Mouse (Mus musculus) forebrain, embryonic 13.5 days (tissue): ENCODE results near the gene Galns. TPM values are rescaled to one million over a fixed set of nuclear protein-coding genes. Genes with fewer than 3 reads are reported as not detected.

Experiments used
- ATAC-seq: fragments of 200-750 bp; cut with Nextera tagmentation; 2 replicates; pipeline ENCODE4 v1.8.0; 2017
- H3K27ac ChIP-seq: fragments of 300-500 bp; sonication (generic); 2 replicates; pipeline ENCODE4 v1.5.1; 2015; ENCODE audit warnings: inconsistent platforms, mild to moderate bottlenecking, moderate library complexity
- H3K27me3 ChIP-seq: fragments of 300-500 bp; sonication (generic); 2 replicates; pipeline ENCODE4 v1.6.1; 2015; ENCODE audit warnings: mild to moderate bottlenecking, inconsistent platforms
- H3K36me3 ChIP-seq: fragments of 300-500 bp; sonication (generic); 2 replicates; pipeline ENCODE4 v1.6.1; 2015; ENCODE audit warnings: mild to moderate bottlenecking, inconsistent platforms; ENCODE audit not compliant: poor library complexity, severe bottlenecking
- H3K4me1 ChIP-seq: fragments of 300-500 bp; sonication (generic); 2 replicates; pipeline ENCODE4 v1.6.1; 2015; ENCODE audit warnings: inconsistent platforms
- H3K4me2 ChIP-seq: fragments of 300-500 bp; sonication (generic); 2 replicates; pipeline ENCODE4 v1.6.1; 2015; ENCODE audit warnings: inconsistent platforms, mild to moderate bottlenecking, moderate library complexity
- H3K4me3 ChIP-seq: fragments of 300-500 bp; sonication (generic); 2 replicates; pipeline ENCODE4 v1.5.1; 2015; ENCODE audit warnings: mild to moderate bottlenecking, inconsistent platforms
- H3K9ac ChIP-seq: fragments of 300-500 bp; sonication (generic); 2 replicates; pipeline ENCODE4 v1.6.1; 2015; ENCODE audit warnings: mild to moderate bottlenecking, inconsistent platforms
- H3K9me3 ChIP-seq: fragments of 300-500 bp; sonication (generic); replicated peaks from 2 replicates; pipeline ENCODE4 v1.6.1; 2016; ENCODE audit warnings: inconsistent platforms
- WGBS: fragments of 180-500 bp; shearing (Covaris S2); methylation state at CpG from one replicate; pipeline ENCODE4 v1.1.7; 2015; 5-methylcytosine and 5-hydroxymethylcytosine counted together
- polyA plus RNA-seq: library from polyadenylated mRNA; unstranded; fragments of >200 nt; fragmentation: Nextera tagmentation; extraction: Ambion mirVana; gene quantifications from 2 replicates; pipeline ENCODE4 v1.2.1, GENCODE M21; 2015

The Galns gene
- polyA plus RNA-seq, 1 experiment from 2014 or later: 3.0 TPM

DNA sequence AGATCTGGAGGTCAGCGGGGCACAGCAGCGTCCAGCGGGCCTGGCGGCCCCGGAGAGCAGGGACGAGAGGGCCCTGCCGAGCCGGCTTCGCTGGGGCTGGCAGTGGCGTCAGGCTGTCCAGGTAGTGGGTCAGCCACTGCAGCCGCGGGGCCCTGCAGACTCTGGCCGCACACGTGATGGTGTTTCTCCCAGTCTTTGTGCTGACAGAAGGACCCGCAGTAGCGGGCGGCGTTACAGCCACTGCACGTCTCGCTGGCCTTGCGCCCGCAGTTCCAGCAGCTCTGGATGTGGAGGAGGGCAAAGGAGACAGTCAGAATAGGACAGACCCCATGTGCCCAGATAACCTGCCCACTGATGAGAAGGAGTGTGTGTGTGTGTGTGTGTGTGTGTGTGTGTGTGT, 19.4 kb upstream of the Galns start:
- Histone ChIP-seq H3K36me3 (peaks cover 55% of the 10 kb centered on the region), H3K4me2 (peak overlapping the region; percentile 24; the same call in 1 of the 2 replicates), H3K4me3 (no peak overlapping the region), H3K9me3 (no peaks in the 10 kb centered on the region), H3K27ac (no peak overlapping the region), H3K9ac (no peak overlapping the region), H3K4me1 (peaks cover 6% of the 10 kb centered on the region; the same call in 1 of the 2 replicates), H3K27me3 (peaks cover 14% of the 10 kb centered on the region; the same call in 1 of the 2 replicates)
- no peak; the same call in 1 of the 2 replicates for ATAC-seq
- WGBS: 58% methylated on average over 22 of the region's 22 CpGs

DNA sequence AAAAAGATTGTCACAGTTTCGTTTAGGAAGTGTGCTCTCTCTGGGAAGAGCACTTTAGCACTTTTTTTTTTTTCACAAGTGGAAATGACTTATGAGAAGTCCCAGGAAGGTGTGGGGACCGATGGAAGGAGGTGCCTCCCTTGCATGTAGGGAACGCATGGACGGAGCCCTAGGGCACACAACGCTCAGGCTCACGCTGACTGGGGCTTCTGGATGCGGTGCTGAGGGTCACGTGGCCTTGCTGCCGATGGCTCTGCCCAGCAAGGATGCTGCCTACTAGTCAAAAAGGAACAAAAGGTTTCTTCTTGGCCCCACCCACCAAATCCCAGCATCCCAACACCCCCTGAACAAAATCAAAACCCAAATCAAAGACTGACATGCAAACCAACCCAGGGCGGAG, 18.1 kb upstream of the Galns start:
- H3K9me3 ChIP-seq: no peaks in the 10 kb centered on the region
- H3K4me2 ChIP-seq: no peak overlapping the region
- no peak overlapping the region for H3K9ac ChIP-seq
- ATAC-seq: no peak
- H3K36me3 ChIP-seq: peaks cover 42% of the 10 kb centered on the region
- peaks cover 14% of the 10 kb centered on the region; the same call in 1 of the 2 replicates for H3K27me3 ChIP-seq
- no peak overlapping the region for H3K4me3 ChIP-seq
- peaks cover 6% of the 10 kb centered on the region; the same call in 1 of the 2 replicates for H3K4me1 ChIP-seq
- WGBS: 22% methylated on average over 10 of the region's 10 CpGs
- no peak overlapping the region for H3K27ac ChIP-seq

DNA sequence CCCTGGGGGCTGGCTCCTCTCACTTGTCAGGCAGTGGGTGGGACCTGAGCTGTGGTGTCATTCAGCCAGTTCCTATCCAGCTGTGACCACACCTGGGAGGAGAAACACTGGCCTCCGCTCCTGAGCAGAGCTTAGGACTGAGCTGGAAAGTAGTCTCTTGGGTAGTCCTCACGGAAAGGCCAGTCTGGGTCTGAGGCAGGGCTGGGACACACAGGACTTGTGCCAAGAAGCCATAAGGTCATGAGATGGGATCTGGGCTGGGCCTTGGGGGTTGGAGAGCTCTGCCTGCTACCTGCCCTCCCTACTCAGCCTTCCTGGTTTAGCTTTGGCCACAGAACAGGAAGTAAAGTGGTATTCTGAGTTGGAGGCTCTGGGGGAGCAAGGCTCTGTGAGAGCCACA, 15.6 kb upstream of the Galns start:
- H3K9me3 ChIP-seq: no peaks in the 10 kb centered on the region
- peaks cover 6% of the 10 kb centered on the region; the same call in 1 of the 2 replicates for H3K4me1 ChIP-seq
- no peak overlapping the region for H3K4me3 ChIP-seq
- WGBS: 64% methylated on average over 2 of the region's 2 CpGs
- H3K9ac ChIP-seq: no peak overlapping the region
- peaks cover 18% of the 10 kb centered on the region for H3K36me3 ChIP-seq
- H3K27me3 ChIP-seq: peaks cover 14% of the 10 kb centered on the region; the same call in 1 of the 2 replicates
- H3K4me2 ChIP-seq: no peak overlapping the region
- no peak overlapping the region for H3K27ac ChIP-seq
- ATAC-seq: no peak

DNA sequence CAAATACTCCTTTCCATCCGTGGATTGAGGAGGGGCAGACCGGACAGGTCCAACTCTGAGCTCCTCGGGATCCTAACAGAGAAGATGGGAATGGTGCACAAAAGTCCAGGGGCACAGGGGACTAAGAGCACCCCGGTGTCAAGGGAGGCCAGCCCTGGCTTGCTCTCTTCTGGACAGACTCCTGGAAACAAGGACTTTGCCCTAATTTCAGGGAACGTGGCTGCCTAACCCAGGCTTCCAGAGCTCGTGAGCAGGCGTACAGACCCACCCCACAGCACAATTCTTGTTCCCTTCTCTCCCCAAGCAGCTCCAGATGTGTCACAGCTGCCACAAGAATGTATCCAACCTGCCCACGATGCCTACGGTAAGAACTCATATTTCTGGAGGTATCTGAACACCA, 14.5 kb upstream of the Galns start:
- 81% methylated on average over 9 of the region's 9 CpGs for WGBS
- no peak for ATAC-seq
- H3K4me3 ChIP-seq: no peak overlapping the region
- H3K4me2 ChIP-seq: no peak overlapping the region
- H3K9ac ChIP-seq: no peak overlapping the region
- no peak overlapping the region for H3K27ac ChIP-seq
- no peaks in the 10 kb centered on the region for H3K9me3 ChIP-seq
- peaks cover 13% of the 10 kb centered on the region; the same call in 1 of the 2 replicates for H3K27me3 ChIP-seq
- H3K36me3 ChIP-seq: peaks cover 17% of the 10 kb centered on the region
- peaks cover 6% of the 10 kb centered on the region; the same call in 1 of the 2 replicates for H3K4me1 ChIP-seq

DNA sequence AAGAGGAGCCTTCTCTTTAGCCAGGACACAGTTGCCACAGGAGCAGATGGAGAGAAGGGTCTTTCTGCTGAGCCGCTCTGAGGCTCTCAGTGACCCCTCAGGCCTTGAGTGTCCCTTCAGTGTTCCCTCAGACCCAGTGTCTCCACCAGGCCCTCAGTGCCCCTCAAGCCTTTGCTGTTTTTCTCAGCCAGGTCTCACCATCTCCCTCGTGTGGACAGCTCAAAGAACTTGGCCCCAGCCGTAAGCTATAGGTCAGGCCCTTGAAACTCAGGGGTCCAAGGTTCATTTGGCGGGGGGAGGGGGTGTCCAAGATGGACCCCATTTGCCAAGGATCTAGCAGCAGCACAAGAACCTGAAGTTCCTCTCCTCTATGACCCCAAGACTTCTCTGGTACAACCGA, 13.4 kb upstream of the Galns start:
- H3K4me2 ChIP-seq: no peak overlapping the region
- ATAC-seq: no peak
- H3K27me3 ChIP-seq: 0 out of 2 replicates have a peak, but pooled peaks cover 7% of the 10 kb centered on the region
- 73% methylated on average over 5 of the region's 5 CpGs for WGBS
- no peak overlapping the region for H3K9ac ChIP-seq
- 0 out of 2 replicates have a peak, but pooled peaks cover 10% of the 10 kb centered on the region for H3K36me3 ChIP-seq
- no peak overlapping the region for H3K4me3 ChIP-seq
- no peaks in the 10 kb centered on the region for H3K4me1 ChIP-seq
- no peaks in the 10 kb centered on the region for H3K9me3 ChIP-seq
- H3K27ac ChIP-seq: no peak overlapping the region

DNA sequence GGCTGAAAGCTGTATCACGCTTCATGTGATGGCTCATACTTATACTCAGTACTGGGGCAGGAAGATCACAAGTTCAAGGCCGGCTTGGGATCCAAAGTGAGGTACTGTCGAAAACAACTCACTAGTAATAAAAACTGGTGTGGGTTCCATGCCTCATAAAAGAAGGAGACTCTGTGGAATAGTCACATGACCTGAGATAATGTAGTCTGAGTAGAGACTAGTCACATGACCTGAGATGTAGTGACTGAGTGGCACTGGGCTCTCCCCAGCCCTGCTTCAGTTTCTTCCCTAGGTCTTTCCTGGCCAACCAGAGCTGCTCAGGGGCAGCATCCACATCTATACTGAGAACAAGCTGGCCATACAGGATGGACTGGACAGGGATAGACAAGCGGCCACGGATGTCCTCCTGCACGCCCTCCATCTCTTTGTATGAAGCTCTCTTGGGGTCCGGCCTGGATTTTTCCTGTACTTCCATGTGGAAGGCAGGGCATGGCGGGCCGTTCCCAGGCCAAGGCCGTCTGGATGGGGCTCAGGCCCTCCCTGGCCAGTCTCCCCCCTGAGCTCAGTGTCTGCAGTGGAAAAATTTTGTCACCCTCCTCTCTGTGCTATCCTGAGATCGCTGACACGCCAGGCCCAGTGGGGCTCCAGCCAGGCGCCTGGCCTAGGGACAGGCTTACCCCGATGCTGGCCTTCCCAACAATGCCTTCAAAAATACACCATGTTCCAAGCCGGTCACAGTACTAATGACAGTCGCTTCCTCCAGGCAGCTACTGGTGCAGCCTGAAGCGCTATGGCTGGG, 12.8 kb upstream of the Galns start:
- Histone ChIP-seq H3K4me1 (no peaks in the 10 kb centered on the region), H3K27me3 (0 out of 2 replicates have a peak, but pooled peaks cover 3% of the 10 kb centered on the region), H3K9ac (no peak overlapping the region), H3K36me3 (0 out of 2 replicates have a peak, but pooled peaks cover 10% of the 10 kb centered on the region), H3K4me2 (no peak overlapping the region), H3K9me3 (no peaks in the 10 kb centered on the region), H3K4me3 (no peak overlapping the region), H3K27ac (no peak overlapping the region)
- 88% methylated on average over 17 of the region's 17 CpGs for WGBS
- ATAC-seq: no peak

DNA sequence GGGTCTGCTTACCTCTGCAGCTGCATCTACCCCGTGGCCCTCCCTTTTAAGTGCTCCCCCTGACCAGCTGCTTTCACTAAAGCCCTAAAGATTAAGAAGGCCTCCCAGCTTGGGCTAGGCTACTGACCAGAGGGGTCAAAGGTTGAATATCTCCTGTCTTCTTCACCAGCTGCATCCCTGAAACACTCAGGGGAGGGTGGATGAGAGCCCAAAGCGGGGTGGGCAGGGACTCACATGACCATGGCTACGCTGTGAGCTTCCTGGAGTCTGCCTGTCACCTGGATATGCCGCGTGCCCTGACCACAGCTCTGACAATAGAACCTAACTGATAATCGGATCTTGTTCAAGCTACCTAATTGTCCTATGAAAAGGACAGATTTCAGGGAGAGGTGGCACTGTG, 11.5 kb upstream of the Galns start, which contains the start of gene Pabpn1l:
Gene Pabpn1l, minus strand, starts transcription at position 13 of the 400 bp plus-strand sequence.
- no peaks in the 10 kb centered on the region for H3K27me3 ChIP-seq
- WGBS: 68% methylated on average over 6 of the region's 6 CpGs
- no peak within 1 kb of the TSS for H3K4me3 ChIP-seq

DNA sequence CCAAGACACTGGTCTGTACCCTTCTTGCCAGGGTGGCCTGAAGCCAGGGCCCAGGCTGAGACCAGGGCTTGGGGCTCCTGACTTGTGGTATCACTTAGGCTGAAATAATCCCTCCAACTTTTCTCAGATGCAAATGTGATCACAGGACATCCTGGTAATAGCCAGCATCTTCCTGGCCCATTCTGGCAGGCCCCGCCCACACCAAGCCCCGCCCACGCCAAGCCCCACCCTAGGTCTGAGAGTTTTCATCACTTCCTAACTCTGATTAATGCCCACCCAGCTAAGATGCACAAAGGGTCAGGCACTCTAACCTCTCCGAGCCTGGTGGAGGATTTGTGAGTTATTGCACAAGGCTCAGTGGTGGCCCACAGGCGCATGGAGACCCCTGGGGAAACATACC, 9.2 kb upstream of the Galns start:
- Histone ChIP-seq H3K36me3 (no peaks in the 10 kb centered on the region), H3K27ac (no peak overlapping the region), H3K4me2 (no peak overlapping the region), H3K27me3 (no peaks in the 10 kb centered on the region), H3K4me3 (no peak overlapping the region), H3K4me1 (peaks cover 3% of the 10 kb centered on the region; the same call in 1 of the 2 replicates), H3K9me3 (no peaks in the 10 kb centered on the region), H3K9ac (no peak overlapping the region)
- no peak for ATAC-seq
- 39% methylated on average over 5 of the region's 5 CpGs for WGBS

More for the DNA sequence above, 11.5 kb upstream of the Galns start, which contains the start of gene Pabpn1l:
- H3K36me3 ChIP-seq: no peaks in the 10 kb centered on the region
- no peak for ATAC-seq
- H3K9ac ChIP-seq: no peak within 1 kb of the TSS
- no peaks in the 10 kb centered on the region for H3K9me3 ChIP-seq
- peaks cover 3% of the 10 kb centered on the region; the same call in 1 of the 2 replicates for H3K4me1 ChIP-seq
- H3K4me2 ChIP-seq: no peak within 1 kb of the TSS
- no peak within 1 kb of the TSS for H3K27ac ChIP-seq

DNA sequence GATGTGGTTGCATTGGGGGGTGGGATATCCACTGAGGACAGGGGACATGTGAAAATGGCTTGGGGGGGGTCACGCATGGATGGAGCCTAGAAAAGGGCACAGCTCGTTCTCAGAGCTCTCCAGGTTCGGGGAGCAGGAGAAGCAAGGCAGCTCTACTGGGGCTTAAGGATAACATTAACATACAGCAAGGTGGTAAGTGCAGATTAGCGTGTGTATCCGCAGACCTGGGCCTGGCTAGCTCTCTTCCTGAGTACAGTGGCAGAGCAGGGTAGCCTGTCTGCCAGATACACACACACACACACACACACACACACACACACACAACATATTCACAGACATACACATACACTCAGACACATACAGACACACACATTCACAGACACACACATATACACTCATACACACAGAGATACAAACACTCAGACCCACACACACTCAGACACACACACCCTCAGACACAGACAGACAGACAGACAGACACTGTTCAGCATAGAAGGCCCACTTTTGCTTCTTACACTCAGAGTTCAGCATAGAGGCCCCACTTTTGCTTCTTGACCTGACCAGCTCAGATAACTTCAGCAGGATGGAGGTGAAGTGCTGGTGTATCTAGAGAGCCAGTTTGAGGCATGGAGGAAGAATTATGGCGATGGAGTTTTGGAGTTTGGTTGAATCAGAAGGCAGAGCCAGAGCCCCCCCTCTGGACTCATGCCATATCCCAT, 7.6 kb upstream of the Galns start:
- Histone ChIP-seq H3K9ac (no peak overlapping the region), H3K27me3 (no peaks in the 10 kb centered on the region), H3K4me1 (peaks cover 3% of the 10 kb centered on the region; the same call in 1 of the 2 replicates), H3K4me3 (no peak overlapping the region), H3K9me3 (no peaks in the 10 kb centered on the region), H3K36me3 (no peaks in the 10 kb centered on the region), H3K4me2 (no peak overlapping the region), H3K27ac (no peak overlapping the region)
- no peak for ATAC-seq
- WGBS: 76% methylated on average over 6 of the region's 6 CpGs

DNA sequence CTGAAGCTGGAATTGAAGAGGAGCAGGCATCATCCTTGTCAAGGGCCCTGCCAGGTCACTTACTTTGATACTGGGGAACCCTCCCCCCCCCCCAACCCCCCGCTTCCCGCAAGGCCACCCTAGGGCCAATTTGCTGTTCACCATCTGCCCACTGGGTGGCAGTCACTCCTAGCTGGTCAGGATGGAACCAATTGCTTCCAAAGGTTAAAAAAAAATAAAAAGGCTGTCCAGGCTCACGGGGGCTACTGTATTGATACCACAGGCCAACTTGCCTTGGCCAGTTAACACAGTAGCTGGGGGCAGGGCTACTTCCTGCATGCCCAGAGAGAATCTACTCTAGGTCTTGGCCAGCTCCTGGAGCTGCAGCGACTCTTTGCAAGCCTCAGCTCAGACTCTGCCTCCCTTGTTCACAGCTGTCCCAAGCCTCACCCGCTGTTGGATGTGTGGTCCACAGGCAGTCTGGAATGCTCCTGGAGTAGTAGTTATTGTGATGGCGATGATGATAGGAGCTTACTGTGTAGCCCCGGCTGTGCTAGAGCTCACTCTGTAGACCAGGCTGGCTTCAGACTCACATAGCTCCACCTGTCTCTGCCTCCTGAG, 6.8 kb upstream of the Galns start:
- Histone ChIP-seq H3K9me3 (no peaks in the 10 kb centered on the region), H3K9ac (no peak overlapping the region), H3K4me1 (peaks cover 4% of the 10 kb centered on the region; the same call in 1 of the 2 replicates), H3K4me2 (no peak overlapping the region), H3K4me3 (no peak overlapping the region), H3K27me3 (no peaks in the 10 kb centered on the region), H3K27ac (no peak overlapping the region), H3K36me3 (no peaks in the 10 kb centered on the region)
- WGBS: 38% methylated on average over 5 of the region's 7 CpGs
- peak; percentile 37; the same call in 1 of the 2 replicates for ATAC-seq

DNA sequence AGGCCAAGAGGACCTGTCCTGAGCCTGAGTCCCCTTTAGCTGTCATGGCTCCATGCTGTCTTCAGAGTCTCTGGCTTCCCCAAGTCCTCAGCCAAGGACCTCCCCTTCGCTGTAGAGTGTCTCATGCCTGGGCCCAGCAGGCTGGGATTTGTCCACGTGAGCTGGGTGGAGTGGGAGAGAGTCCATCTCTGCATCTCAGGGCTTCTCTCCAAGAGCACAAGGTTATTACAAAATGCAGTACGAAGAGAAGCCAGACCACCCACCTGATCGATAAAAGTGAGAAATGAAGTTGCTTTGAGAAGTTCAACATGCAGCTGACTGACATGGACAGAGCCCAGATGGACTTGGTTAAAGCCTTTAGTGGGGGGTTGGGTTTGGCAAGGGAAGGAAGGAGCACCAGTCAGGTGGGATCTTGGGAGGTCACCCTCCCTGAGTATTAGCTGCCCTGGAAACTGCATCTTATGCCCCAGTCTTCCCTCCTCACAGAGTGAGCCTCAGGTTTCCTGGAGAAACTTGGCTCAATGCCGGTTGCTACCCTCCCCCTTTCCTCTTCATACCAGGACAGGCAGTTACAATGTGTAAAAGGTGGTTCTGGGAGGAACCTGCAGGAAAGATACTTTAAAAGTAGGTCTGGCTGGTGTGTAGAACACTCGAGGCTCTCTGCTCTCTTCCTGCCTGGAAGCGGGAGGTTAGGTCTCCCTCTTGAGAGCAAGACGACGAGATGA, 5.1 kb upstream of the Galns start:
- 74% methylated on average over 9 of the region's 9 CpGs for WGBS
- H3K4me1 ChIP-seq: peaks cover 15% of the 10 kb centered on the region
- H3K4me2 ChIP-seq: no peak overlapping the region
- H3K9me3 ChIP-seq: no peaks in the 10 kb centered on the region
- no peaks in the 10 kb centered on the region for H3K36me3 ChIP-seq
- no peaks in the 10 kb centered on the region for H3K27me3 ChIP-seq
- H3K27ac ChIP-seq: no peak overlapping the region
- ATAC-seq: no peak
- no peak overlapping the region for H3K9ac ChIP-seq
- H3K4me3 ChIP-seq: no peak overlapping the region
